Mouse (Mus musculus) ovary, adult 18-20 months (tissue): ENCODE results near the gene Nedd9.

Source experiments
- DNase-seq: peaks from one replicate; pipeline ENCODE4 v3.0.0; 2022; ENCODE audit warnings: low spot score, mixed read lengths

The Nedd9 gene

GRCm38 (mm10) chr13:41409291-41409690 lies 77.9 kb downstream of the Nedd9 start:
- DNase-seq = no peak

- DNase-seq = no peak
These were observed 78.7 kb downstream of the Nedd9 start for GRCm38 (mm10) chr13:41408374-41408952.

- no peak for DNase-seq
These were observed 82.2 kb downstream of the Nedd9 start for GRCm38 (mm10) chr13:41405009-41405408.

GRCm38 (mm10) chr13:41403838-41404237 lies 83.3 kb downstream of the Nedd9 start:
- DNase-seq = peak; percentile 48

- no peak for DNase-seq
These were observed 84.6 kb downstream of the Nedd9 start for GRCm38 (mm10) chr13:41402441-41403003.

- no peak for DNase-seq
These were observed 85.4 kb downstream of the Nedd9 start for GRCm38 (mm10) chr13:41401775-41402174.

- no peak for DNase-seq
These were observed 86.9 kb downstream of the Nedd9 start for GRCm38 (mm10) chr13:41400289-41400688.

GRCm38 (mm10) chr13:41392191-41392590 lies 95.0 kb downstream of the Nedd9 start:
- no peak for DNase-seq

- DNase-seq = no peak
These were observed 96.5 kb downstream of the Nedd9 start for GRCm38 (mm10) chr13:41390698-41391097.

- peak; percentile 26 for DNase-seq
These were observed 100.6 kb downstream of the Nedd9 start for GRCm38 (mm10) chr13:41386581-41386980.

GRCm38 (mm10) chr13:41384896-41385295 lies 102.3 kb downstream of the Nedd9 start:
- DNase-seq = no peak

GRCm38 (mm10) chr13:41382635-41383034 lies 104.5 kb downstream of the Nedd9 start:
- no peak for DNase-seq

- no peak for DNase-seq
These were observed 105.2 kb downstream of the Nedd9 start for GRCm38 (mm10) chr13:41381806-41382546.

- DNase-seq = no peak
These were observed 105.9 kb downstream of the Nedd9 start for GRCm38 (mm10) chr13:41381041-41381805.

GRCm38 (mm10) chr13:41379951-41380465 lies 107.2 kb downstream of the Nedd9 start:
- DNase-seq = no peak

GRCm38 (mm10) chr13:41378462-41378861 lies 108.7 kb downstream of the Nedd9 start:
- no peak for DNase-seq

GRCm38 (mm10) chr13:41377856-41378255 lies 109.3 kb downstream of the Nedd9 start:
- no peak for DNase-seq

- DNase-seq = no peak
These were observed 110.1 kb downstream of the Nedd9 start for GRCm38 (mm10) chr13:41377011-41377431.

GRCm38 (mm10) chr13:41376111-41376510 lies 111.1 kb downstream of the Nedd9 start:
- DNase-seq = no peak

- no peak for DNase-seq
These were observed 111.5 kb downstream of the Nedd9 start for GRCm38 (mm10) chr13:41375696-41376095.

GRCm38 (mm10) chr13:41374886-41375285 lies 112.3 kb downstream of the Nedd9 start:
- no peak for DNase-seq
